Mouse (Mus musculus) E14TG2a.4 (cell line): ENCODE measurements around the gene Bcar1.

Experiments
- H3K27me3 ChIP-seq: 2 replicates; pipeline ENCODE4 v1.6.1; 2014; ENCODE audit warnings: low read length, control low read depth; ENCODE audit not compliant: insufficient read depth
- H3K36me3 ChIP-seq: 2 replicates; pipeline ENCODE4 v1.6.1; 2014; ENCODE audit warnings: low read length, control low read depth; ENCODE audit not compliant: insufficient read depth
- H3K4me1 ChIP-seq: replicated peaks from 2 replicates; pipeline ENCODE4 v1.6.1; 2014; ENCODE audit warnings: low read depth, low read length, control low read depth
- H3K4me3 ChIP-seq: replicated peaks from 2 replicates; pipeline ENCODE4 v1.5.1; 2014; ENCODE audit warnings: mild to moderate bottlenecking, low read length
- H3K9me3 ChIP-seq: 2 replicates; pipeline ENCODE4 v1.6.1; 2014; ENCODE audit warnings: low read length, control low read depth
- CTCF ChIP-seq: conservative IDR thresholded peaks from 2 replicates; pipeline ENCODE4 v1.5.1; 2014; ENCODE audit warnings: low read length
- NANOG ChIP-seq: IDR thresholded peaks from 2 replicates; pipeline ENCODE4 v1.6.1; 2014; ENCODE audit warnings: borderline replicate concordance, low read length, mixed read lengths
- POU5F1 ChIP-seq: IDR thresholded peaks from 2 replicates; pipeline ENCODE4 v1.6.1; 2014; ENCODE audit warnings: low read length, borderline replicate concordance

Bcar1 gene

GRCm38 (mm10) chr8:111717866-111718265 lies 25.7 kb downstream of the Bcar1 start:
- no peaks in the 10 kb centered on the region for H3K9me3 ChIP-seq
- H3K27me3 ChIP-seq: no peaks in the 10 kb centered on the region
- H3K36me3 ChIP-seq: peaks cover 84% of the 10 kb centered on the region
- peaks cover 84% of the 10 kb centered on the region for H3K4me1 ChIP-seq
- H3K4me3 ChIP-seq: 0 out of 2 replicates have a peak overlapping the region, but pooled peaks have one; percentile 4
- no peak for TF ChIP-seq POU5F1
- TF ChIP-seq CTCF: peak; percentile 14; the same call in 1 of the 2 replicates

GRCm38 (mm10) chr8:111717488-111717792 lies 26.2 kb downstream of the Bcar1 start:
- no peaks in the 10 kb centered on the region for H3K27me3 ChIP-seq
- peaks cover 89% of the 10 kb centered on the region for H3K36me3 ChIP-seq
- no peaks in the 10 kb centered on the region for H3K9me3 ChIP-seq
- 0 out of 2 replicates have a peak overlapping the region, but pooled peaks have one; percentile 13 for H3K4me3 ChIP-seq
- TF ChIP-seq CTCF: no peak
- TF ChIP-seq NANOG: no peak
- no peak for TF ChIP-seq POU5F1
- H3K4me1 ChIP-seq: peaks cover 88% of the 10 kb centered on the region

- no peaks in the 10 kb centered on the region for H3K27me3 ChIP-seq
- TF ChIP-seq POU5F1 (no peak), NANOG (no peak), CTCF (no peak)
- H3K9me3 ChIP-seq: no peaks in the 10 kb centered on the region
- peaks cover 92% of the 10 kb centered on the region for H3K4me1 ChIP-seq
- H3K36me3 ChIP-seq: peaks cover 95% of the 10 kb centered on the region
- H3K4me3 ChIP-seq: peak overlapping the region; percentile 13; the same call in 1 of the 2 replicates
Measured at GRCm38 (mm10) chr8:111716603-111717487, 26.8 kb downstream of the Bcar1 start.

- no peak for TF ChIP-seq NANOG
- TF ChIP-seq POU5F1: no peak
- no peak for TF ChIP-seq CTCF
- peaks cover 90% of the 10 kb centered on the region for H3K4me1 ChIP-seq
Measured at GRCm38 (mm10) chr8:111715514-111715913, 28.1 kb downstream of the Bcar1 start.

GRCm38 (mm10) chr8:111714295-111714694 lies 29.3 kb downstream of the Bcar1 start:
- Histone ChIP-seq H3K36me3 (peaks cover 97% of the 10 kb centered on the region), H3K4me1 (peaks cover 81% of the 10 kb centered on the region), H3K9me3 (no peaks in the 10 kb centered on the region), H3K27me3 (no peaks in the 10 kb centered on the region), H3K4me3 (peak overlapping the region; percentile 57; the same call in 1 of the 2 replicates)
- TF ChIP-seq POU5F1: no peak
- no peak for TF ChIP-seq NANOG
- no peak for TF ChIP-seq CTCF

More at GRCm38 (mm10) chr8:111715514-111715913, 28.1 kb downstream of the Bcar1 start:
- Histone ChIP-seq H3K36me3 (peaks cover 97% of the 10 kb centered on the region), H3K9me3 (no peaks in the 10 kb centered on the region), H3K4me3 (no peak overlapping the region), H3K27me3 (no peaks in the 10 kb centered on the region)

- TF ChIP-seq POU5F1 (no peak), NANOG (no peak), CTCF (no peak)
- H3K4me1 ChIP-seq: peaks cover 83% of the 10 kb centered on the region
- H3K9me3 ChIP-seq: no peaks in the 10 kb centered on the region
- peaks cover 99% of the 10 kb centered on the region for H3K36me3 ChIP-seq
- H3K27me3 ChIP-seq: no peaks in the 10 kb centered on the region
- peak overlapping the region; percentile 57 for H3K4me3 ChIP-seq
Measured at GRCm38 (mm10) chr8:111713817-111714216, 29.8 kb downstream of the Bcar1 start.

- Histone ChIP-seq H3K27me3 (no peaks in the 10 kb centered on the region), H3K36me3 (peaks cover 100% of the 10 kb centered on the region), H3K4me1 (peaks cover 84% of the 10 kb centered on the region), H3K9me3 (no peaks in the 10 kb centered on the region), H3K4me3 (peak overlapping the region; percentile 57)
- TF ChIP-seq CTCF (no peak), POU5F1 (no peak), NANOG (no peak)
Measured at GRCm38 (mm10) chr8:111713291-111713690, 30.3 kb downstream of the Bcar1 start.

- Histone ChIP-seq H3K36me3 (peaks cover 95% of the 10 kb centered on the region), H3K4me3 (0 out of 2 replicates have a peak overlapping the region, but pooled peaks have one; percentile 57), H3K9me3 (no peaks in the 10 kb centered on the region), H3K4me1 (peaks cover 79% of the 10 kb centered on the region), H3K27me3 (no peaks in the 10 kb centered on the region)
- no peak for TF ChIP-seq POU5F1
- peak; percentile 58 for TF ChIP-seq CTCF
Measured at GRCm38 (mm10) chr8:111712588-111712987, 31.0 kb downstream of the Bcar1 start.

GRCm38 (mm10) chr8:111712135-111712534 lies 31.5 kb downstream of the Bcar1 start:
- Histone ChIP-seq H3K4me1 (peaks cover 75% of the 10 kb centered on the region), H3K36me3 (peaks cover 91% of the 10 kb centered on the region), H3K4me3 (no peak overlapping the region), H3K9me3 (no peaks in the 10 kb centered on the region), H3K27me3 (no peaks in the 10 kb centered on the region)
- TF ChIP-seq NANOG (no peak), CTCF (no peak), POU5F1 (no peak)
